Mouse (Mus musculus) MEL (cell line): Measurements from ENCODE around the gene D230025D16Rik.

Source experiments
- CTCF ChIP-seq, 3 experiments: IDR thresholded peaks in 2 of 3; conservative IDR thresholded peaks in 1 of 3; 2 replicates each; pipeline ENCODE4 v1.5.1; 2011 to 2012; ENCODE audit warnings: low read length in 3 of 3, low read depth in 2 of 3, mild to moderate bottlenecking in 2 of 3, improper control_type of control experiment in 1 of 3, inconsistent platforms in 1 of 3, mixed read lengths in 1 of 3, moderate library complexity in 1 of 3; ENCODE audit not compliant: control insufficient read depth in 1 of 3, insufficient read depth in 1 of 3, poor library complexity in 1 of 3, severe bottlenecking in 1 of 3
- ELF1 ChIP-seq: IDR thresholded peaks from 2 replicates; pipeline ENCODE4 v1.6.1; 2014; ENCODE audit warnings: low read depth, mild to moderate bottlenecking, inconsistent platforms, low read length, improper control_type of control experiment, moderate library complexity
- GATA1 ChIP-seq: IDR thresholded peaks from 2 replicates; pipeline ENCODE4 v1.6.1; 2011; ENCODE audit warnings: low read depth, low read length, improper control_type of control experiment
- NELFE ChIP-seq: IDR thresholded peaks from 2 replicates; pipeline ENCODE4 v1.6.1; 2011; ENCODE audit warnings: low read depth, low read length, improper control_type of control experiment
- POLR2A ChIP-seq, 2 experiments: IDR thresholded peaks; 2 replicates each; pipeline ENCODE4 v1.6.1; 2011 to 2012; ENCODE audit warnings: low read length in 2 of 2, mild to moderate bottlenecking in 2 of 2, control low read depth in 1 of 2, improper control_type of control experiment in 1 of 2, low read depth in 1 of 2, moderate library complexity in 1 of 2; ENCODE audit not compliant: control insufficient read depth in 1 of 2, insufficient read depth in 1 of 2, poor library complexity in 1 of 2
- POLR2AphosphoS5 ChIP-seq: IDR thresholded peaks from 2 replicates; pipeline ENCODE4 v1.6.1; 2012; ENCODE audit warnings: low read depth, borderline replicate concordance, mild to moderate bottlenecking, inconsistent platforms, low read length, moderate library complexity, mixed read lengths
- ZC3H11A ChIP-seq: IDR thresholded peaks from 2 replicates; pipeline ENCODE4 v1.6.1; 2012; ENCODE audit warnings: low read depth, mild to moderate bottlenecking, inconsistent platforms, low read length, improper control_type of control experiment
- ZKSCAN1 ChIP-seq: IDR thresholded peaks from 2 replicates; pipeline ENCODE4 v1.6.1; 2012; ENCODE audit warnings: low read depth, mild to moderate bottlenecking, inconsistent platforms, low read length, improper control_type of control experiment, moderate library complexity

DNA sequence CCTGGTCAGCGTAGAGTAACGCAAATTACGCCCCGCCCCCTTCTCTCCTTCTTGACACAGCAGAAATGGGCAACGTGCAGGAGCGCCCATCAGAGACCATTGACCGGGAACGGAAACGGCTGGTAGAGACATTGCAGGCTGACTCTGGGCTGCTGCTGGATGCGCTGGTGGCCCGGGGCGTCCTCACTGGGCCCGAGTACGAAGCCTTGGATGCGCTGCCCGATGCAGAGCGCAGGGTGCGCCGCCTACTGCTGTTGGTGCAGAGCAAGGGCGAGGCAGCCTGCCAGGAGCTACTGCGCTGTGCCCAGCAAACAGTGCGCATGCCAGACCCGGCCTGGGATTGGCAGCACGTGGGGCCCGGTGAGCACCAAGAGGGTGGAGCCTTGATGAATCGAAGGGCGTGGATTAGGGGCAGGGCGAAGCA lies 54.0 kb downstream of the D230025D16Rik start:
- peak in 2 of 3 experiments; percentile 34 to 37; a peak in 4 of 6 replicates for TF ChIP-seq CTCF (IDR thresholded peaks at IDR 0.05 in 2 of 3, conservative IDR thresholded peaks at IDR 0.05 in 1 of 3; ENCODE audit: control insufficient read depth in 1 of 3, insufficient read depth in 1 of 3, low read depth in 2 of 3, low read length in 3 of 3, poor library complexity in 1 of 3, severe bottlenecking in 1 of 3)
- TF ChIP-seq NELFE: peak; percentile 32; the same call in 1 of the 2 replicates
- TF ChIP-seq POLR2A (IDR thresholded peaks at IDR 0.05; ENCODE audit: control insufficient read depth in 1 of 2, insufficient read depth in 1 of 2, low read depth in 1 of 2, low read length in 2 of 2, poor library complexity in 1 of 2): peak in 1 of 2 experiments; percentile 72; a peak in 2 of 4 replicates
- TF ChIP-seq POLR2AphosphoS5: no peak
- TF ChIP-seq GATA1: no peak
- TF ChIP-seq ZKSCAN1: no peak
- no peak for TF ChIP-seq ZC3H11A
- no peak for TF ChIP-seq ELF1
